ENCODE assay signal across 8 mouse cellular contexts in genomic region chrX:159532811-159533462, GRCm38 (mm10). TPM values are rescaled to one million over a fixed set of nuclear protein-coding genes. Genes with fewer than 3 reads are reported as not detected.
DNase-seq lines count a peak whose midpoint lies in the region; ATAC-seq and TF ChIP-seq lines count a peak whose summit lies in the region.

No protein-coding gene starts in this region.

- no peak; the same call in none of the 2 replicates for ATAC-seq in heart, embryonic 11.5 days (replicated peaks; ENCODE audit: insufficient number of reproducible peaks, low FRiP score, low TSS enrichment)
- no peak; the same call in 1 of the 2 replicates for ATAC-seq in midbrain, embryonic 13.5 days

- peak overlapping the region; percentile 72 for H3K9ac ChIP-seq in heart, embryonic 11.5 days (ENCODE audit: low read depth, low read length)
- peak overlapping the region; percentile 72 for H3K9ac ChIP-seq in midbrain, embryonic 13.5 days (replicated peaks)

- H3K4me3 ChIP-seq in thymus, adult 2 months (ENCODE audit: control insufficient read depth, insufficient read depth, low read length): peak overlapping the region; percentile 79
- peak overlapping the region; percentile 65 for H3K4me3 ChIP-seq in heart, embryonic 11.5 days (ENCODE audit: low read depth, low read length)
- H3K4me3 ChIP-seq in midbrain, embryonic 13.5 days (replicated peaks): peak overlapping the region; percentile 64

- peak; percentile 24 for DNase-seq in adrenal gland, adult 2 months
- DNase-seq in adrenal gland, postnatal 4 days (ENCODE audit: low spot score in 2 of 2): no peak
- DNase-seq in thymus, adult 2 months: peak; percentile 15
- DNase-seq in thymus, postnatal 0 days (ENCODE audit: low spot score): no peak
- DNase-seq in kidney, postnatal 25 days: peak; percentile 25 to 67
- DNase-seq in frontal cortex, postnatal 25 days (ENCODE audit: low spot score in 2 of 2): no peak

- H3K9me3 ChIP-seq in heart, embryonic 11.5 days (replicated peaks; ENCODE audit: control insufficient read depth, low read length): no peaks in the 10 kb centered on the region
- no peaks in the 10 kb centered on the region for H3K9me3 ChIP-seq in midbrain, embryonic 13.5 days

- no peaks in the 10 kb centered on the region for H3K4me1 ChIP-seq in thymus, adult 2 months (replicated peaks; ENCODE audit: control insufficient read depth, insufficient read depth, low read length)
- no peaks in the 10 kb centered on the region; the same call in 1 of the 2 replicates for H3K4me1 ChIP-seq in heart, embryonic 11.5 days (ENCODE audit: control insufficient read depth, insufficient read depth, low read length)
- no peaks in the 10 kb centered on the region for H3K4me1 ChIP-seq in midbrain, embryonic 13.5 days (replicated peaks)

- H3K36me3 ChIP-seq in thymus, adult 2 months (ENCODE audit: control insufficient read depth, insufficient read depth, low read length): no peaks in the 10 kb centered on the region
- no peaks in the 10 kb centered on the region for H3K36me3 ChIP-seq in heart, embryonic 11.5 days (ENCODE audit: control insufficient read depth, insufficient read depth, low read length)
- no peaks in the 10 kb centered on the region for H3K36me3 ChIP-seq in midbrain, embryonic 13.5 days

- no peak for TF ChIP-seq CTCF in thymus, adult 2 months (IDR thresholded peaks at IDR 0.05; ENCODE audit: borderline replicate concordance, control insufficient read depth, extremely low read depth, insufficient read depth, low read length, poor library complexity)

- peak overlapping the region; percentile 63 for H3K4me2 ChIP-seq in heart, embryonic 11.5 days
- peak overlapping the region; percentile 59 for H3K4me2 ChIP-seq in midbrain, embryonic 13.5 days (replicated peaks)

- TF ChIP-seq POLR2A in thymus, adult 2 months (IDR thresholded peaks at IDR 0.05; ENCODE audit: control insufficient read depth, extremely low read depth, insufficient read depth, low read length, poor library complexity): no peak

- H3K27ac ChIP-seq in thymus, adult 2 months (ENCODE audit: control insufficient read depth, insufficient read depth, low read length): peak overlapping the region; percentile 38
- H3K27ac ChIP-seq in heart, embryonic 11.5 days (ENCODE audit: low read depth, low read length): peak overlapping the region; percentile 68
- peak overlapping the region; percentile 81 for H3K27ac ChIP-seq in midbrain, embryonic 13.5 days

- WGBS in thymus, adult 2 months: 2% methylated on average over 23 of the region's 56 CpGs
- 10% methylated on average over 33 of the region's 56 CpGs for WGBS in heart, embryonic 11.5 days (ENCODE audit: insufficient replicate concordance)
- 28% methylated on average over 47 of the region's 56 CpGs for WGBS in midbrain, embryonic 13.5 days

- no peaks in the 10 kb centered on the region for H3K27me3 ChIP-seq in thymus, adult 2 months (ENCODE audit: control insufficient read depth, insufficient read depth, low read length)
- H3K27me3 ChIP-seq in heart, embryonic 11.5 days (ENCODE audit: control insufficient read depth, insufficient read depth, low read length): no peaks in the 10 kb centered on the region
- H3K27me3 ChIP-seq in midbrain, embryonic 13.5 days: no peaks in the 10 kb centered on the region; the same call in 1 of the 2 replicates

RNA-seq across cellular contexts. Expression of gene Bclaf3, which starts 6.4 kb away (rescaled TPM):
- total RNA-seq in adrenal gland, adult 2 months (2021): 1 to 10 TPM; 8.5 to 9.2 TPM
- polyA plus RNA-seq in adrenal gland, adult 2 months (2012; rRNA removed): 0.32 and 0.53 TPM in 2 replicates
- 10 to 100 TPM; 11.7 to 15.5 TPM for total RNA-seq in adrenal gland, postnatal 4 days (2021)
- 6.5 and 8.6 TPM in 2 replicates for polyA plus RNA-seq in thymus, adult 2 months (2012; rRNA removed)
- polyA plus RNA-seq in thymus, postnatal 0 days (2015; fragmentation: Nextera tagmentation; extraction: Ambion mirVana): 16.4 and 19.0 TPM in 2 replicates
- 13.9 and 16.9 TPM in 2 replicates for polyA plus RNA-seq in heart, embryonic 11.5 days (2014; fragmentation: Nextera tagmentation; extraction: Ambion mirVana)
- polyA plus RNA-seq in midbrain, embryonic 13.5 days (2015; fragmentation: Nextera tagmentation; extraction: Ambion mirVana): 31.0 and 32.3 TPM in 2 replicates

Comparison
In these comparisons a context has a peak if more than half of its experiments do, and no peak if none do; other contexts are left out.
1. DNase-seq: peak in adrenal gland, adult 2 months (single experiment), thymus, adult 2 months (single experiment) and kidney, postnatal 25 days (2 of 2); none in adrenal gland, postnatal 4 days (0 of 2), thymus, postnatal 0 days (single experiment) and frontal cortex, postnatal 25 days (0 of 2).
2. Peak in every context shown above with its lines, with median percentiles within 50 percentile points of each other: H3K27ac ChIP-seq and H3K4me3 ChIP-seq.